Mouse (Mus musculus) kidney, embryonic 15.5 days (tissue): ENCODE measurements around the gene Sun3. TPM values are rescaled to one million over a fixed set of nuclear protein-coding genes. Genes with fewer than 3 reads are reported as not detected.

Experiments used
- ATAC-seq: fragments of 200-750 bp; cut with Nextera tagmentation; replicated peaks from 2 replicates; pipeline ENCODE4 v1.8.0; 2017; ENCODE audit warnings: moderate TSS enrichment; ENCODE audit not compliant: low FRiP score
- H3K27ac ChIP-seq: fragments of 300-500 bp; sonication (generic); 2 replicates; pipeline ENCODE4 v1.5.1; 2015; ENCODE audit warnings: mild to moderate bottlenecking, inconsistent platforms
- H3K27me3 ChIP-seq: fragments of 300-500 bp; sonication (generic); 2 replicates; pipeline ENCODE4 v1.6.1; 2015; ENCODE audit warnings: inconsistent platforms
- H3K36me3 ChIP-seq: fragments of 300-500 bp; sonication (generic); 2 replicates; pipeline ENCODE4 v1.6.1; 2015; ENCODE audit warnings: inconsistent platforms
- H3K4me1 ChIP-seq: fragments of 300-500 bp; sonication (generic); 2 replicates; pipeline ENCODE4 v1.6.1; 2015; ENCODE audit warnings: inconsistent platforms
- H3K4me2 ChIP-seq: fragments of 300-500 bp; sonication (generic); 2 replicates; pipeline ENCODE4 v1.6.1; 2015; ENCODE audit warnings: moderate library complexity, mild to moderate bottlenecking, inconsistent platforms
- H3K4me3 ChIP-seq: fragments of 300-500 bp; sonication (generic); replicated peaks from 2 replicates; pipeline ENCODE4 v1.5.1; 2015; ENCODE audit warnings: mild to moderate bottlenecking, inconsistent platforms
- H3K9ac ChIP-seq: fragments of 300-500 bp; sonication (generic); 2 replicates; pipeline ENCODE4 v1.6.1; 2015; ENCODE audit warnings: mild to moderate bottlenecking, inconsistent platforms
- H3K9me3 ChIP-seq: fragments of 300-500 bp; sonication (generic); replicated peaks from 2 replicates; pipeline ENCODE4 v1.6.1; 2016; ENCODE audit warnings: inconsistent platforms
- WGBS: fragments of 180-500 bp; shearing (Covaris S2); methylation state at CpG from one replicate; pipeline ENCODE4 v1.1.7; 2015; ENCODE audit warnings: mixed read lengths; 5-methylcytosine and 5-hydroxymethylcytosine counted together
- polyA plus RNA-seq: library from polyadenylated mRNA; unstranded; fragments of >200 nt; fragmentation: Nextera tagmentation; extraction: Ambion mirVana; gene quantifications from 2 replicates; pipeline ENCODE4 v1.2.1, GENCODE M21; 2015

Sun3 gene
- polyA plus RNA-seq, 1 experiment from 2014 or later = not detected

DNA sequence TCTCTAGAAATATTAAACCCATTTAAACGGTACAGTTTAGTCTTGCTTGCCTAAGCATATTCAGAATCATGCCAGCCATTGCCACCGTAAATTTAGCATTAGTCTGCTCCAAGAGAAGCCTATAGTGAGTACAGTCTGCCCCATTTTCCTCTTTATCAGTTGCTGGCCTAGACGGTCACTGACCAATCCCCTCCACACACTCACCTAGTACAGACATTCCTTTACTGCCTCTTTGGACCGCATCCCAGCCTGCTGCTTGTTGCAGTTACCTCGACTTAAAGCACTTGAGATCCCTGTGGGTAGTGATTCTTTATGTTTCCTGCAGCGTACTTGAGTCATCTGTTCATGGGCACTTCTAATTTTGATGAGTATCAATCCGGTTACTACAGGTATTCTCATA is 24.0 kb downstream of the Sun3 start:
- 79% methylated on average over 7 of the region's 7 CpGs for WGBS
- H3K4me3 ChIP-seq = no peak overlapping the region
- 0 out of 2 replicates have a peak, but pooled peaks cover 3% of the 10 kb centered on the region for H3K27me3 ChIP-seq
- H3K4me2 ChIP-seq = no peak overlapping the region
- no peaks in the 10 kb centered on the region for H3K4me1 ChIP-seq
- no peaks in the 10 kb centered on the region for H3K9me3 ChIP-seq
- no peak for ATAC-seq
- H3K9ac ChIP-seq = no peak overlapping the region
- H3K27ac ChIP-seq = no peak overlapping the region
- no peaks in the 10 kb centered on the region for H3K36me3 ChIP-seq

GRCm38 (mm10) chr11:9020207-9020606 is 28.6 kb downstream of the Sun3 start:
- Histone ChIP-seq H3K9me3 (no peaks in the 10 kb centered on the region), H3K27ac (no peak overlapping the region), H3K4me3 (no peak overlapping the region), H3K27me3 (peaks cover 7% of the 10 kb centered on the region; the same call in 1 of the 2 replicates), H3K4me1 (no peaks in the 10 kb centered on the region), H3K4me2 (no peak overlapping the region), H3K36me3 (no peaks in the 10 kb centered on the region), H3K9ac (no peak overlapping the region)
- WGBS = 86% methylated on average over 5 of the region's 5 CpGs
- no peak for ATAC-seq

GRCm38 (mm10) chr11:9018491-9019267 is 30.1 kb downstream of the Sun3 start:
- no peak overlapping the region for H3K4me2 ChIP-seq
- H3K9ac ChIP-seq = no peak overlapping the region
- no peaks in the 10 kb centered on the region for H3K9me3 ChIP-seq
- H3K36me3 ChIP-seq = no peaks in the 10 kb centered on the region
- H3K27me3 ChIP-seq = peaks cover 11% of the 10 kb centered on the region; the same call in 1 of the 2 replicates
- H3K27ac ChIP-seq = no peak overlapping the region
- WGBS = 79% methylated on average over 6 of the region's 6 CpGs
- no peak overlapping the region for H3K4me3 ChIP-seq
- ATAC-seq = no peak
- no peaks in the 10 kb centered on the region for H3K4me1 ChIP-seq

DNA sequence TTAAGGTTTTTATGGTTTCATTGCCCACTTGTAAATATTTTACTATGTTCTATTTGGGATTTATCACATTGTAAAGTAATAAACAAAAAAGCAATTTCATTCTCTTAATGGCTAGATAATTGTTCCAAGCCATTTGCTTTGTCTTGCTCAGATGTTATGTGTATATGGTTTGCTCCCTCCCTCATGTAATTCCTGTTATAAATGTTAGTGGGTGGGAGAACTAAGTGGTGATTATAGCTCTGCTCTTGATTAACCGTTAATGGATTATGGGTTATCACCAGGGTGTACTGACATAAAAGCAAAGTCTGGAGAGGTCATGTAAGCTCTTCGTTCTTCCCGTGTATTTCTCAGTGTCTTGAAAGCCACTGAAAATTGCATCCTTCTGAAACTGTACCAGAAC is 34.1 kb downstream of the Sun3 start:
- Histone ChIP-seq H3K27me3 (peaks cover 13% of the 10 kb centered on the region; the same call in 1 of the 2 replicates), H3K9ac (no peak overlapping the region), H3K4me1 (peaks cover 7% of the 10 kb centered on the region), H3K4me2 (no peak overlapping the region), H3K9me3 (no peaks in the 10 kb centered on the region), H3K36me3 (no peaks in the 10 kb centered on the region), H3K4me3 (no peak overlapping the region), H3K27ac (no peak overlapping the region)
- WGBS = 53% methylated on average over 3 of the region's 3 CpGs
- ATAC-seq = no peak

DNA sequence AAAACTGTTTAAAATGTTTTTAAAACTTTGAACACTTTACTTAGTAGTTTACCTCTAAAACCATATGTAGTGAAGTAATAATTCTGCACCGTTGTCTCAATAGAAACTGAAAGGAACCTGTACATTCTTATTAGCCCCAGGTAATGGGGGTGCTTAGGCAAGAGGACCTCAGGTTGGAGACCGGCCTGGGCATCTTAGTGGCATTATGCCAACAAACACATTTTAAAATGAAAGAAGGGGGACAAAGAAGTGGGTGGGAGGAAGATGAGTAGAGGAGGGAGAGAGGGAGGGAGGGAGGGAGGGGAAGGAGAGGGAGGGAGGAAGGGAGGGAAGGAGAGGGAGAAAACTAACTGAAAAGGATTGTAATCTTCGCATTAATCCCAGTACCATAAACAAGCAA is 37.4 kb downstream of the Sun3 start:
- Histone ChIP-seq H3K9me3 (no peaks in the 10 kb centered on the region), H3K9ac (peak overlapping the region; percentile 82), H3K4me3 (peak overlapping the region; percentile 86), H3K27ac (peak overlapping the region; percentile 97), H3K4me1 (peaks cover 16% of the 10 kb centered on the region), H3K27me3 (peaks cover 13% of the 10 kb centered on the region; the same call in 1 of the 2 replicates), H3K36me3 (peaks cover 15% of the 10 kb centered on the region), H3K4me2 (peak overlapping the region; percentile 80)
- ATAC-seq = peak; percentile 34; the same call in 1 of the 2 replicates
- under 1% methylated on average over 3 of the region's 3 CpGs for WGBS

GRCm38 (mm10) chr11:9010853-9011339 is 37.9 kb downstream of the Sun3 start, which contains the start of gene Hus1:
TSS of gene Hus1 (minus strand) at chr11:9011191.
- Histone ChIP-seq H3K9ac (peak within 1 kb of the TSS; percentile 82), H3K9me3 (no peaks in the 10 kb centered on the region), H3K27ac (peak within 1 kb of the TSS; percentile 97), H3K4me2 (peak within 1 kb of the TSS; percentile 80), H3K36me3 (peaks cover 18% of the 10 kb centered on the region), H3K4me1 (peaks cover 16% of the 10 kb centered on the region), H3K27me3 (peaks cover 13% of the 10 kb centered on the region; the same call in 1 of the 2 replicates), H3K4me3 (peak within 1 kb of the TSS; percentile 86)
- ATAC-seq = peak; percentile 97
- under 1% methylated on average over 43 of the region's 43 CpGs for WGBS

GRCm38 (mm10) chr11:9010416-9010815 is 38.4 kb downstream of the Sun3 start:
- Histone ChIP-seq H3K4me2 (peak overlapping the region; percentile 80), H3K9me3 (no peaks in the 10 kb centered on the region), H3K27me3 (peaks cover 10% of the 10 kb centered on the region; the same call in 1 of the 2 replicates), H3K36me3 (peaks cover 23% of the 10 kb centered on the region), H3K9ac (peak overlapping the region; percentile 82), H3K4me3 (peak overlapping the region; percentile 86), H3K4me1 (peaks cover 16% of the 10 kb centered on the region), H3K27ac (peak overlapping the region; percentile 97)
- under 1% methylated on average over 7 of the region's 7 CpGs for WGBS
- peak; percentile 90 for ATAC-seq

GRCm38 (mm10) chr11:9008761-9009160 is 40.0 kb downstream of the Sun3 start:
- Histone ChIP-seq H3K27me3 (peaks cover 3% of the 10 kb centered on the region; the same call in 1 of the 2 replicates), H3K27ac (no peak overlapping the region), H3K4me3 (no peak overlapping the region), H3K4me1 (peaks cover 16% of the 10 kb centered on the region), H3K9me3 (no peaks in the 10 kb centered on the region), H3K9ac (no peak overlapping the region), H3K4me2 (no peak overlapping the region), H3K36me3 (peaks cover 40% of the 10 kb centered on the region)
- ATAC-seq = no peak
- WGBS = 95% methylated on average over 5 of the region's 5 CpGs

DNA sequence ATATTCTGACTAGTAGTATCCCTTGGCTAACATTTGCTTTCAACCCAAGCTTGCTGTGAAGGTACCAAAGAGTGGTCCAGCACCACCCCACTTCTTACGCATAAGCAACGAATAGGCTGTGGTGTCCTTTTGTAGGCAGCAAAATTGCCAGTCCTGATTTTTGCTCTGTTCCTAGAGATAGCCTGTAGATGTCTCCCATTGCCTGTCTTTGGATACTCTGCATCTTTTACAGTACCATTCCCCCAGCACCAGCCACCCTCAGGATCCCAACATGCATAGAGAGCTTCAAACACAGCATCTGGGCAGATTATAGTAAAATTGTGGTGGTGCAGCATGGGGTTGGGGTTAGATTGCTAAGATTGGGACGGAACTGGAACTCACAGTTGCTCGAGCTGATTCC is 60.7 kb downstream of the Sun3 start:
- peaks cover 25% of the 10 kb centered on the region for H3K36me3 ChIP-seq
- no peak overlapping the region for H3K4me3 ChIP-seq
- H3K27me3 ChIP-seq = no peaks in the 10 kb centered on the region; the same call in 1 of the 2 replicates
- no peak for ATAC-seq
- H3K27ac ChIP-seq = no peak overlapping the region
- H3K9me3 ChIP-seq = no peaks in the 10 kb centered on the region
- no peak overlapping the region for H3K9ac ChIP-seq
- 0 out of 2 replicates have a peak, but pooled peaks cover 4% of the 10 kb centered on the region for H3K4me1 ChIP-seq
- no peak overlapping the region for H3K4me2 ChIP-seq
- 78% methylated on average over 4 of the region's 4 CpGs for WGBS

- Histone ChIP-seq H3K9me3 (no peaks in the 10 kb centered on the region), H3K27me3 (no peaks in the 10 kb centered on the region; the same call in 1 of the 2 replicates), H3K4me1 (0 out of 2 replicates have a peak, but pooled peaks cover 4% of the 10 kb centered on the region), H3K36me3 (peaks cover 6% of the 10 kb centered on the region), H3K27ac (peak overlapping the region; percentile 49; the same call in 1 of the 2 replicates), H3K4me3 (no peak overlapping the region), H3K4me2 (no peak overlapping the region), H3K9ac (no peak overlapping the region)
- ATAC-seq = no peak
Observed at GRCm38 (mm10) chr11:8986058-8986457, 62.7 kb downstream of the Sun3 start.

DNA sequence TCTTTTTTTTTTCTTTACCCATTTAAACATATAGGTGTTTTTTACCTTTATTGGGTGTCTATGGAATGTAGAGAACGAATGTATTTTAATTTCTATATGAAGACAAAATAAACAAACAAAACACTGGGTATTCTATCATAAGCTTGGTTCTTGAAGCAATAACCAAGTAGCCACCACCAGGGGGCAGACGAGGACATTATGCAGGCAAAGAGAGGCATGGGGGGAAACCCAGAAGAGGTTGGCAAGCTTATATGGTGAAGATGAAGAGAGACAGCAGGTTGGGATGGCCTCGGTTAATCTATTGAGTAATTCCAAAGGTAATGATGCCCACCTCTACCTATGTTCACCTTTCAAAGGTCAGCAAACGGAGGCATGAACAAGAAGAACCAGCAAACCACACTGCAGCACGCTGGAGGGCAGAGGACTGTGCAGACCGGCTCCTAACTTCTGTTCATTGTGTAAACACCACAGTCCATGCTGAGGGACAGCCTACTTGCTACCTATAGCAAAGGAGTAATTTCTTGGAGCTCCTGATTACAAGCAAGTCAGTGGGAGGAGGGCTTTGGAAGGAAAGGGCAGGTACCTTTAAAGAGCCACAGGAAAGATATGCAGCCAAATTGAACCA is 65.4 kb downstream of the Sun3 start:
- Histone ChIP-seq H3K4me3 (no peak overlapping the region), H3K27me3 (no peaks in the 10 kb centered on the region; the same call in 1 of the 2 replicates), H3K9ac (no peak overlapping the region), H3K4me1 (0 out of 2 replicates have a peak, but pooled peaks cover 4% of the 10 kb centered on the region), H3K9me3 (no peaks in the 10 kb centered on the region), H3K27ac (no peak overlapping the region), H3K36me3 (no peaks in the 10 kb centered on the region), H3K4me2 (no peak overlapping the region)
- ATAC-seq = no peak
- 44% methylated on average over 6 of the region's 6 CpGs for WGBS

- H3K27me3 ChIP-seq = no peaks in the 10 kb centered on the region; the same call in 1 of the 2 replicates
- ATAC-seq = no peak
- 87% methylated on average over 4 of the region's 4 CpGs for WGBS
Observed at GRCm38 (mm10) chr11:8978154-8978553, 70.6 kb downstream of the Sun3 start.

More at GRCm38 (mm10) chr11:8978154-8978553, 70.6 kb downstream of the Sun3 start:
- Histone ChIP-seq H3K36me3 (no peaks in the 10 kb centered on the region), H3K27ac (no peak overlapping the region), H3K9me3 (no peaks in the 10 kb centered on the region), H3K4me3 (no peak overlapping the region), H3K9ac (no peak overlapping the region), H3K4me1 (peaks cover 12% of the 10 kb centered on the region; the same call in 1 of the 2 replicates), H3K4me2 (no peak overlapping the region)
